Comparison of ENCODE assay signal across 8 mouse cellular contexts in genomic region chr6:29388052-29388518, GRCm38 (mm10). TPM values are rescaled to one million over a fixed set of nuclear protein-coding genes. Genes with fewer than 3 reads are reported as not detected.
DNase-seq lines count a peak whose midpoint lies in the region; ATAC-seq and TF ChIP-seq lines count a peak whose summit lies in the region.
"Had no signal": no experiment of that assay in that cellular context is flagged by ENCODE, and none has a peak within 500 bp of the region (broad histone marks: within the 10 kb centered on the region; RNA-seq: fewer than 3 reads in every experiment).

TSS of gene Opn1sw (minus strand) at chr6:29388468.

- no peak within 1 kb of the TSS for H3K4me3 ChIP-seq in thymus, adult 2 months (ENCODE audit: control insufficient read depth, insufficient read depth, low read length)
- H3K4me3 ChIP-seq in heart, embryonic 16.5 days (ENCODE audit: low read length) = peak within 1 kb of the TSS; percentile 59
- H3K4me3 ChIP-seq in limb, embryonic 14.5 days (replicated peaks; ENCODE audit: low read length) = peak within 1 kb of the TSS; percentile 42
- H3K4me3 ChIP-seq in neural tube, embryonic 15.5 days (replicated peaks) = peak within 1 kb of the TSS; percentile 29

- H3K36me3 ChIP-seq in thymus, adult 2 months (ENCODE audit: control insufficient read depth, insufficient read depth, low read length) = no peaks in the 10 kb centered on the region
- no peaks in the 10 kb centered on the region for H3K36me3 ChIP-seq in heart, embryonic 16.5 days (ENCODE audit: control insufficient read depth, insufficient read depth)
- no peaks in the 10 kb centered on the region for H3K36me3 ChIP-seq in limb, embryonic 14.5 days (ENCODE audit: control insufficient read depth, insufficient read depth, low read length)
- no peaks in the 10 kb centered on the region for H3K36me3 ChIP-seq in neural tube, embryonic 15.5 days

- intact Hi-C loops in left cerebral cortex, postnatal 14 days (cut with DNase I) = no loop called here

- peak; percentile 48 for ATAC-seq in common myeloid progenitor, adult 5-6 weeks (replicated peaks; ENCODE audit: low read depth, poor library complexity, severe bottlenecking)
- ATAC-seq in heart, embryonic 16.5 days (replicated peaks; ENCODE audit: extremely low read depth, insufficient read depth, low FRiP score) = peak; percentile 77
- peak; percentile 67 for ATAC-seq in limb, embryonic 14.5 days (ENCODE audit: low FRiP score, low read depth)
- ATAC-seq in neural tube, embryonic 15.5 days (ENCODE audit: low FRiP score) = 0 out of 2 replicates have a peak, but pooled peaks have one; percentile 52

- no peaks in the 10 kb centered on the region; the same call in 1 of the 2 replicates for H3K27me3 ChIP-seq in thymus, adult 2 months (ENCODE audit: control insufficient read depth, insufficient read depth, low read length)
- peaks cover 2% of the 10 kb centered on the region; the same call in 1 of the 2 replicates for H3K27me3 ChIP-seq in heart, embryonic 16.5 days (ENCODE audit: control insufficient read depth, insufficient read depth, low read length)
- no peaks in the 10 kb centered on the region for H3K27me3 ChIP-seq in limb, embryonic 14.5 days (ENCODE audit: control insufficient read depth, insufficient read depth, low read length)
- H3K27me3 ChIP-seq in neural tube, embryonic 15.5 days (replicated peaks) = peaks cover 7% of the 10 kb centered on the region; the same call in 1 of the 2 replicates

- H3K27ac ChIP-seq in thymus, adult 2 months (ENCODE audit: control insufficient read depth, insufficient read depth, low read length) = no peak within 1 kb of the TSS
- H3K27ac ChIP-seq in heart, embryonic 16.5 days (ENCODE audit: low read length) = peak within 1 kb of the TSS; percentile 82
- peak within 1 kb of the TSS; percentile 74 for H3K27ac ChIP-seq in limb, embryonic 14.5 days (replicated peaks; ENCODE audit: low read depth, low read length)
- H3K27ac ChIP-seq in neural tube, embryonic 15.5 days (replicated peaks) = no peak within 1 kb of the TSS

- 18% methylated on average over 12 of the region's 12 CpGs for WGBS in thymus, adult 2 months
- WGBS in heart, embryonic 16.5 days = 4% methylated on average over 12 of the region's 12 CpGs
- WGBS in limb, embryonic 14.5 days = 3% methylated on average over 12 of the region's 12 CpGs
- WGBS in neural tube, embryonic 15.5 days = 6% methylated on average over 12 of the region's 12 CpGs

- TF ChIP-seq POLR2A in thymus, adult 2 months (IDR thresholded peaks at IDR 0.05; ENCODE audit: control insufficient read depth, extremely low read depth, insufficient read depth, low read length, poor library complexity) = no peak
- TF ChIP-seq POLR2A in limb, embryonic 14.5 days (IDR thresholded peaks at IDR 0.05; ENCODE audit: borderline replicate concordance, extremely low read depth, insufficient read depth, insufficient read length) = no peak

- peak; percentile 39 for DNase-seq in thymus, postnatal 0 days (ENCODE audit: low spot score)
- no peak for DNase-seq in thymus, adult 2 months
- DNase-seq in limb, embryonic 14.5 days (ENCODE audit: low spot score) = peak; percentile 52
- DNase-seq in left cerebral cortex, postnatal 14 days (ENCODE audit: low spot score in 2 of 2) = no peak

- H3K9me3 ChIP-seq in heart, embryonic 16.5 days (replicated peaks; ENCODE audit: control insufficient read depth, low read length) = no peaks in the 10 kb centered on the region
- H3K9me3 ChIP-seq in limb, embryonic 14.5 days (ENCODE audit: control insufficient read depth, low read length) = no peaks in the 10 kb centered on the region
- no peaks in the 10 kb centered on the region for H3K9me3 ChIP-seq in neural tube, embryonic 15.5 days (replicated peaks)

- peak within 1 kb of the TSS; percentile 63 for H3K9ac ChIP-seq in heart, embryonic 16.5 days (ENCODE audit: low read length)
- peak within 1 kb of the TSS; percentile 52 for H3K9ac ChIP-seq in limb, embryonic 14.5 days (ENCODE audit: low read depth, low read length, severe bottlenecking)
- H3K9ac ChIP-seq in neural tube, embryonic 15.5 days (replicated peaks) = no peak within 1 kb of the TSS

- no peaks in the 10 kb centered on the region; the same call in 1 of the 2 replicates for H3K4me1 ChIP-seq in thymus, adult 2 months (replicated peaks; ENCODE audit: control insufficient read depth, insufficient read depth, low read length)
- peaks cover 17% of the 10 kb centered on the region for H3K4me1 ChIP-seq in heart, embryonic 16.5 days (ENCODE audit: control insufficient read depth, insufficient read depth, low read length)
- peaks cover 12% of the 10 kb centered on the region; the same call in 1 of the 2 replicates for H3K4me1 ChIP-seq in limb, embryonic 14.5 days (ENCODE audit: control insufficient read depth, insufficient read depth, low read length)
- peaks cover 5% of the 10 kb centered on the region; the same call in 1 of the 2 replicates for H3K4me1 ChIP-seq in neural tube, embryonic 15.5 days

- no peak for TF ChIP-seq CTCF in thymus, adult 2 months (IDR thresholded peaks at IDR 0.05; ENCODE audit: borderline replicate concordance, control insufficient read depth, extremely low read depth, insufficient read depth, low read length, poor library complexity)

- H3K4me2 ChIP-seq in heart, embryonic 16.5 days (ENCODE audit: low read depth, low read length) = peak within 1 kb of the TSS; percentile 68
- peak within 1 kb of the TSS; percentile 52 for H3K4me2 ChIP-seq in limb, embryonic 14.5 days (replicated peaks; ENCODE audit: low read depth, low read length, severe bottlenecking)
- peak within 1 kb of the TSS; percentile 42 for H3K4me2 ChIP-seq in neural tube, embryonic 15.5 days

RNA-seq across cellular contexts. Expression of gene Opn1sw, which starts in this region (rescaled TPM):
- 0.15 and 0.17 TPM in 2 replicates for polyA plus RNA-seq in thymus, postnatal 0 days (2015; fragmentation: Nextera tagmentation; extraction: Ambion mirVana)
- polyA plus RNA-seq in thymus, adult 2 months (2012; rRNA removed) = 0.04 TPM in 1 of 2 replicates, not detected in the other
- not detected in 2 replicates for total RNA-seq in common myeloid progenitor, adult 5-6 weeks (2017)
- polyA plus RNA-seq in heart, embryonic 16.5 days (2015; fragmentation: Nextera tagmentation; extraction: Ambion mirVana) = 0.62 and 0.76 TPM in 2 replicates
- 1.3 and 2.1 TPM in 2 replicates for polyA plus RNA-seq in limb, embryonic 14.5 days (2012; rRNA removed)
- 2.0 and 2.3 TPM in 2 replicates for polyA plus RNA-seq in limb, embryonic 14.5 days (2014; fragmentation: Nextera tagmentation; extraction: Ambion mirVana)
- polyA plus RNA-seq in neural tube, embryonic 15.5 days (2015; fragmentation: Nextera tagmentation; extraction: Ambion mirVana) = 0.22 and 0.61 TPM in 2 replicates
- under 1 TPM; 0.33 to 0.66 TPM for total RNA-seq in left cerebral cortex, postnatal 14 days (2021)
- total RNA-seq: hematopoietic stem cell, adult 5-6 weeks had no signal

Comparison
In these comparisons a context has a peak if more than half of its experiments do, and no peak if none do; other contexts are left out.
1. Peak in DNase-seq in thymus, postnatal 0 days; RNA of the gene not detected or under 1 TPM.
2. Peak in ATAC-seq in common myeloid progenitor, adult 5-6 weeks; RNA of the gene not detected or under 1 TPM.
3. Peak in ATAC-seq, H3K4me3 ChIP-seq, H3K27ac ChIP-seq, H3K9ac ChIP-seq and H3K4me2 ChIP-seq in heart, embryonic 16.5 days; RNA of the gene not detected or under 1 TPM.
4. Peak in ATAC-seq, H3K4me3 ChIP-seq and H3K4me2 ChIP-seq in neural tube, embryonic 15.5 days; RNA of the gene not detected or under 1 TPM.